Mouse (Mus musculus): ENCODE results near the gene Sarnp.

GRCm38 (mm10) chr10:128807018-128807417 is 10.1 kb upstream of the Sarnp start:
- no peak for TF ChIP-seq CTCF (IDR thresholded peaks at IDR 0.05; ENCODE audit: low read depth)
- no peak for TF ChIP-seq EP300 (IDR thresholded peaks at IDR 0.05; ENCODE audit: low read depth)

Measured in heart, postnatal 0 days (tissue).